Mouse (Mus musculus) erythroblast, embryonic 14.5 days (primary cell): ENCODE measurements at regions not wholly inside any gene's neighbourhood (a gene's known extent, or its start where the extent isn't known, plus 50 kb on each side); places are given as distances from the start of the nearest gene placed in this dataset.

Experiments used
- GATA1 ChIP-seq: IDR thresholded peaks from 2 replicates; pipeline ENCODE4 v1.6.1; 2012; ENCODE audit warnings: low read length, inconsistent platforms, mixed read lengths
- TAL1 ChIP-seq: IDR thresholded peaks from 3 replicates; pipeline ENCODE4 v1.6.1; 2012; ENCODE audit warnings: low read length, inconsistent platforms, mixed read lengths

GRCm38 (mm10) chr12:107729301-107729700 lies 240.9 kb downstream of the 3110018I06Rik start:
- TF ChIP-seq GATA1 (no peak), TAL1 (no peak)
